Mouse (Mus musculus) spleen, postnatal 4 days (tissue): ENCODE data around the gene Fgfr2.

Source experiments
- DNase-seq, 2 experiments: peaks; one replicate each; pipeline ENCODE4 v3.0.0; 2022; ENCODE audit warnings: low spot score in 2 of 2

Fgfr2 gene

DNA sequence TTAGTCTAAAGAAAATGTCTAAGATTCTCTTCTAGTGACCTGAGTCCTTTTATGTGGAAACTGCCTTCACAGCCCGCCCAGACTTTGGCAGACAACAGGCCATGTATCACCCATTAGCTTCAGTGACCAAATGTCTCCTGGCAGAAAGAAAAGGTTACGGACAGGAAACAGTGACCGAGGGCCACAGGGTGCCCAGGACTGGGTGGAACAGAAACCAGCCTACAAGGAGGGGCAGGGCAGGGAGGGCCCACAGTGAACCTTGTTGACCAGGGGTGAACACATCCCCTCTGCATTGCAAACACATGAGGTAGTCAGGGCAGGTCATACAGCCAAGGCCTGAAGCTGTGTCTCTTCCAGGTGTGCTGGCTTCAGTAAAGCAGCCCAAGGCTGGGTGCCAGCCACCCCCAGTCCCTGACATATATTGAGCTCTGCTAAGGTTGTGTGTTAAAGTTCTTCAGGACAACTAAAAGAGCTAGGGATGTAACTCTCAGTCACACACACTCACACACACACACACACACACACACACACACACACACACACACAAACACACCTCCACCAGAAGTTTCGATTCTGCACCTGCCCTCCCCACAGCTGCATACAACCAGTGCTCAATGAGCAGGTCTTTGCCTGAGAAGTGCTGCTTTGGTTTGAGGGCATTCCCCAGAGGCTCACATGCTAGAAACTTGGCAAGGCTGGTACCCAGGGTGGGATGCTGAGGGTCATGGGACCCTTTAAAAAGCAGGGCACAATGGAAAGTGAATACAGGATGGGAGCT lies 855.2 kb downstream of the Fgfr2 start:
- DNase-seq, result no peak

DNA sequence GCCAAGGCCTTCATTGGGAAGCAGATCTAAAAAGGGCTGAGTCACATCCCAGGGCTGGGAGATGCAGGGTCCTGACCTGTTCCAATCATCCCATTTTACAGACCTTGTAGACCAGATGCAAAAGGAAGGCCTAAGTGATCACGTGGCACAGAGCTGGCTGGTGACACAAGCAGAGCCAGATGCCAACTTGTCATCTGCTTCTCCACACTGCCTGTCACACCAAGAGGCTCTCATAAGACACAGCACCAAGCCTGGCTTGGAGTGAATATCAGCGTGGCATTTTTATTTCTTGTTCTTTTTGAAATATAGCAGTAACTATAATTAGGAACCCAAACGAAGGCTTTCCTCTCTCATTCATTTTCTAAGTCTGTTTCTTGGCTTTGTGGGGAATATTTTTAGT lies 858.4 kb downstream of the Fgfr2 start:
- no peak for DNase-seq

DNA sequence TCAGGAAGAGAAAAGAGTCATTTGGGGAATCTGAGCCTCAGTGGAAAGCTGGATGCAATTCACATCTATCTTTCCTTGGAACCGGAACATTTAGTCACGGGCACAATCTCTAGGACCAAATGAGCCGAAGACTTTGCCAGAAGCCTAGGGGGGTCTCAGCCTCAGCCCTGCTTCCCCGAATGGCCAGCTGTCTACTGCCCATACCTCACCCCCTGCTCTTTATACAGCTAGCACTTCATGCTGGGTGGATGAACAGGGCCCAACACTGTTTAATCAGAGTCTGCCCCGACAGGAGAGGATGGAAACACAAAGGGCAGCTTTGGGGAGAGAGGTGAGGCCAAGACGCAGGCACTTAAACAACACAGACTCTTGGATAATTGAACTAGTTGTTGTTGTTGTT lies 860.0 kb downstream of the Fgfr2 start:
- DNase-seq, result no peak

DNA sequence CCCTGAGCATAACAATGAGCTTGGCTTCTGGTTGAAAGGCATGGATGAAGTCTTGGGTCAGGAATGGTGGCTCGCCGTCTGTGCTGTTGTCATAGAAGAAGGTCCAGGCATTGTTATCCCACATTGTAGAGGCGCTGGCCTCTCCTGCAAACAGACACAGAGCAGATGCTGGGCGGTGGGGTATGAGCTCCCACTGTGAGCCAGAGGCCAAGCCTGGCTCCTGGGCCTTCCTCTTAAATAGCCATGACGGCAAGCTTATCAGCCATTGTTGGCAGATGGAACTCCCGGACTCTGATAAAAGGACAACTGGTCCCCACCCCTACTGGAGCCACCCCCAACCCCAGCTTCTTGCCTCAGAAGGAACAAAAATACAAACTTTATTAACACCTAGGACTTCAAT lies 860.5 kb downstream of the Fgfr2 start:
- DNase-seq, result no peak

DNA sequence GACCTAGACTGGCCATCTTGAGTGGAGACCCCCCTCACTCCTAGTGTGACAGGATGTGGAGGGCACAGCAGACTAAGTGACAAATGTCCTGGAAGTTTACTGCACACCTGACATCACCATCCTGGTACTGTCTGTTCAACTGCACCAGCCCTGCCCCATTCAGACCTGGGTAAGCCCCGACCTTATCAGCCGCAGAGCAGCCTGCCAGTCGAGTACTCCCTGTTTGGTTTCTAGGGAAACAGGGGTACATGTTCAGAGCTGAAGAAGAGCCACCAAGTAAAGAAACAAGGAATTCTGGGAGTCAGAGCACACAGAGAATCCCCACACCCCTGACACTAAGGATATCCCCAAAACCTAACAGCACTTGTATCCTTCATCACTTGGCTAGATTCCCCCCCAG lies 861.3 kb downstream of the Fgfr2 start:
- no peak for DNase-seq

DNA sequence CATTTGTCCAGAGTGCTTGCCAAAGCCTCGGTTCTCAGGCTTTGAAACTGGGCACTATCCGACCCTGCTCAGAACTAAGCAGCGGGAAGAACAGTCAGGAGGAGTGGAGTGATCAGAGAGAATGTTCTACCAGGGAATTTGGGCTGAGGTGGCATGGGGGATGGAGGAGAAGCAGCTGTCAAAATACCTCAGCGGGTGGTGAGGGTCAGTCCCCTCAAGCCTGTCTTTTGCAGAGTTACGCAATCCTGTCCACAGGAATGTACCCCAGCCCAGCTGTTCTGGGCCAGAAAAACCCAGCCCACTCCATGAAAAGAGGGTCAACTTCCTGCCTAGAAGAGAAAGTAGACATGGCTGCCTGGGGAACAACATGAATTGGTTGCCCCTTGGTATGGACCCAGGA lies 862.5 kb downstream of the Fgfr2 start:
- no peak for DNase-seq

DNA sequence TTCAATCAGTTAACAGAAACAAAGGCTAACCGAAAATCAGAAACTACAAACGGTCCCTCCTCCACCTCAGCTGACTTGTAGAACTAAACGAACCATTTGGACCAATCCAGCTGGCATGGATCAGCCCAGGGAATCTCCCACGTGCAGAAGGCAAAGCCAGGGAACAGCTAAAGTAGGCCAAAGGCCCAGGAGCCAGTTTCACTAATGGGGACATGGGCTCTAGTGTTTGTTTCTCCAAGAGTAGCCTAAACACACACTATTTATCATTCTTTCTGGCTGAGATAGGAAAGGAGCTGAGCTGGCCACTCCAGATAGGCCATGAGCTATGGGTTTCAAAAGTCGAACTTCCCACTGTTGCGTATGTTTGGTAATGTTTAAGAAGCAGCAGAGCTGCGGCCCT lies 864.3 kb downstream of the Fgfr2 start:
- no peak for DNase-seq

DNA sequence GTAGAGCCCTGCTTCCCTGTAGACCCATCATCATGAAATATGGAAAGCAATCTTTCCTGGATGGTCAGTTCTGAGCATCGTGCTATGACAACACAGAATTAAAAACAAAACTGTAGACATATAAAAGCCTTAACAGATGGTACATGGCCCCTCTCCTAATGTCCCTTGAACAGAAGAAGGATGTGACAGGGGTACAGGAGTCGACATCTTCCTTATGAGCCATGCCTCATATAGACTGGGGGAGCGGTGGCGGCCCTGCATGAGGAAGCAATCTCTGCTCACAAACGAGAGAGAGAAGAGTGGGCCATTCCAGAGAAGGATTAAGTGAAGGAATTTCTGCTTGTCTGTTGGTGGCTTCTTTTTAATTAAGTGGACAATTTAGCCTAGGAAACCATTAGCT lies 864.9 kb downstream of the Fgfr2 start:
- no peak for DNase-seq

DNA sequence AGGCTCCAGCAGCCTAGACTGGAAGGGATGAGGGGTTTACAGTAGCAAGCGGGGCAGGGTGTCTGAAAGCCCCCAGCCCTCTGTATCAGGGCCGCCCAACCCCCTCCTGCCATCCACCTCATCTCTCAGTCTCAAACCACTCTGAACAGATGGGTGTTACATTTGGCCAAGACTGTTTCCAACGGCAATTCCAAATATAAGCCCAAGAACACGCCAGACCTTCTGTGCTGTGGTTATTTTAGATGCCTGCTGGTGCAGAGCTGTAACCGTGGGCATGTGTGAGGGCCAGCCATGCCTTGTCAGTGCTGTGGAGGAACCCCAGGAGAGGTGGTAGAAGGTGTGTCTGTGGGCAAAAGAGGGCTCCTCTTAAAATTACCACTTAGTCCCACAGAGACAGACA lies 869.6 kb downstream of the Fgfr2 start:
- no peak for DNase-seq

DNA sequence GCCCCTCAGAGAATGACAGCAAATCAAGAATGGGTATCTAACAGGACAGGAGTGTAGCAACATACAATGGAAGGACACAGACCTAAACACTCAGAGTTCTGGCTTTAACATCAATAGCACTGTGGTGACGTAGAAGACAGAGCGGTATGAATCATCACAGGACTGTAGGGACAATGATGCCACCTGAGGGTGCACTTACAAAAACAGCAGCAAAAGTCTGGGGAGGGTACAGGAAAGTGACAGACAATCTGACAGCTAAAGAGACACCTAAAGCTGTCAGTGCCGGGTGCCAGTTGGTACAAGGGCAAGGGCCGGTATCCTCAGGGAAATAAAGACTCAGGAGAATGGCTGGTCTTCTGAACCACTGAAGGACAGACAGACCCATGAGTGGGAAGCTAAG lies 870.1 kb downstream of the Fgfr2 start:
- no peak for DNase-seq

DNA sequence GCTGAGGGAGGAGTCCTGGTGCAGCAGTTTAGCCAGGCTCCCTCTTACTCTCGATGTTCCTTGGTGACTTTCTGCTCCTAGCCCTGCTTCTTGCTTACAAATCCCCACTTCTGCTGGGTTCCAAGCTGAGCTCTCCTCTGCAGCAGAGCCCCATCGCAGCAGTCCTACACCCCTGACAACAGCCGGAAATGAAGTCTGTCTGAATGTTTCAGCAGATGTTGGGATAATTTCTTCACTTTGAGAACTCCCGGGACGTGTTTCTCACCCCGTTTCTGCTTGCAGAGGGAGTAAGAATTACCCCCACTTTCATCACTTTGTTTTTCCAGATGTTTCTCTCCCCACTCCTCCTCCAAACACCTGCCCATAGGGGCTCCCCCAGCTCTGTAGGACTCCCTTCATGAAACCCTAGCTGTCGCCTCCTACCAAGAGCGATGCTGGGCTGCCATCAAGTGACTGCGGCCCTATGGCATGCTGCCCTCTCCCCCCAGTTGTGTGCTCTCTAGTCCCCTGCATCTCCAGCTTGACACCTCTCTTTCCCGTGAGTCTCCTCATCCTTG lies 873.5 kb downstream of the Fgfr2 start:
- no peak for DNase-seq

DNA sequence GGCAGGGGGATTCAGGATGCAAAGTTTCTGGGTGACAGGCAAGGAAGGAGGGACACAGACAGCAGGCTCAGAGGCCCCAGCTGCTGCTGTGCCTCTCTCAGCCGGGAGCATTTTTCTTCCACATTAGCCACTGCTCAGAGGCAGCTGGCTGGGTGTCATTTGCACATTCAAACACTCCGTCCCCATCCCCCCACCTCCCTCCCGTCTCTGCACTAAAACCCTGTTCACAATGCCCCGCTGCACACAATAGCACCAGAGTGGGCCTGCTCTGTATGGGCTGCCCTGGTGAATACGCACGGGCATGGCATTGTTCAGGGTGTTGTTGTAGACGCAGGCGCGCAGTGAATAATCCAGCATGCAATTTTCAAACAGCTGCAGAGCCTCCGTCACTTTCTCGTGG lies 875.6 kb downstream of the Fgfr2 start:
- DNase-seq, result no peak

DNA sequence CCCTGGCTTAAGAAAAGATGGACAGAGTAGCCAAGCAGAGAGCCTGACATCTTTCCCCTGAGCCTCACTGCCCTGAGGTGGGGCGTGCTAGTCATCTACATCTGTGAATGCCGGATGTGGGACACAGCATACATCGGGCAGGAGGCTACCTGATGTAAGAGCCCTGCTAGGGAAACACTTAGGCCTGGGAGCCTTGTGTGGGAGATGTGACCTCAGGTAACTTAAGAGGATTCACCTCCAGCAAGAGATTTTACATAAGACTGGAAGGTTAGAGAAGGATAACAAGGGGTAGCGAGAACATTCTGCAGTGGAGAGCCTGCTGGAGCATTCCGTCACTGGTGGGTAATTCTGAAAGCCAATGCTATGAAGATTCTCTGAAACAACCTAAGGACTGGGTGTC lies 876.1 kb downstream of the Fgfr2 start:
- DNase-seq, result no peak

DNA sequence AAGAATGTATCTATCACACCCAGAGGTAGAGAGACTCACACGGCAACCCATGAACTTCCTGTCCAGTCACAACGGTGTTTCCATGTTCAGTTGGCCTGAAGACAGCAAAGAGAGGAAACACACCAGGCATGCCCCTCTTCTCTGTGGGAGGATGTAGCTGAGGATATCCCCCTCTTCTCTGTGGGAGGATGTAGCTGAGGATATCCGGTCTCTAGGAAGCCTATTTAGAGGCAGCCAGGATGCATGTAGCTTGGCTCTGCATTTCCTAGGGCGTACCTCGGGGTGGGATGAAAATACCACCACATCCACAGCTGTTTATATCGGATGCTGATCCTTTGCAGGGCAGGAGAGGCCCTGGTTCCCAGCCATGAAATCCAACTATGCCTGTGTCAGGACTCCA lies 877.4 kb downstream of the Fgfr2 start:
- no peak for DNase-seq

DNA sequence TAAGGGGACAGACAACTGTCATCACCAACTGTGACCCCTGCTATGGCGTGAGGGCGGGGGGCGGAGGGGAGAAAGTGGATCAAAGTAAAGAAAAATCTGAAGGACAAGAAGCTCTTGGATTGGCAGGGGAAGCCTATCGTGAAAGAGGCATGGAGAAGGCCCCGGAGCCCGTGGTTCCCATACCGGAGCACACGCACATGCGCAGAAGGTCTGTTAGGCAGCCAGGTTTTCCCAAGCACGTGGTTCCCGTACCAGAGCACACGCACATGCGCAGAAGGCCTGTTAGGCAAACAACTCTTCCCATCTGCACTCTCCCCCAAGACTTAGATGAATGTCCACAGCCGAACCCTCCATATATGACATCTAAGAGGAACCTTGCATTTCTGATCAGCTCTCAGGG lies 878.5 kb downstream of the Fgfr2 start:
- no peak for DNase-seq

DNA sequence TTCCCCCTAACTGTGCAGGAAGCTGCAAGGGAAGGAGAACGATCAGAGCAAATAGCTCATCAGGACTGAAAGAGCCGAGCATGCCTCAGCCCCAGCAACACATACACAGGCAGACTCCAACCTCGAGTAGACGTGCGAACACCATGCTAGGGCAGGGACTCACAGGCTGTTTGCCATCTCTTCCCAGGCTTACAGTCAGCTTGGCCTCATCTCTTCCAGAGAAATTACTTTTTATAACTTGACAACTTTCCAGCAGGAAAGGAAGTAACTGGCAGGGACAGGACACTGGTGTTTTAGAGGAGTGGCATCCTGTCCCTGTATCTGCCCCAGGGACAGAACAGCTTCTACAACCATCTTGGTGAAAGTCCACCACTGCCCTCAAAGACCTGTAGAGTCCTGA lies 879.9 kb downstream of the Fgfr2 start:
- DNase-seq, result no peak

DNA sequence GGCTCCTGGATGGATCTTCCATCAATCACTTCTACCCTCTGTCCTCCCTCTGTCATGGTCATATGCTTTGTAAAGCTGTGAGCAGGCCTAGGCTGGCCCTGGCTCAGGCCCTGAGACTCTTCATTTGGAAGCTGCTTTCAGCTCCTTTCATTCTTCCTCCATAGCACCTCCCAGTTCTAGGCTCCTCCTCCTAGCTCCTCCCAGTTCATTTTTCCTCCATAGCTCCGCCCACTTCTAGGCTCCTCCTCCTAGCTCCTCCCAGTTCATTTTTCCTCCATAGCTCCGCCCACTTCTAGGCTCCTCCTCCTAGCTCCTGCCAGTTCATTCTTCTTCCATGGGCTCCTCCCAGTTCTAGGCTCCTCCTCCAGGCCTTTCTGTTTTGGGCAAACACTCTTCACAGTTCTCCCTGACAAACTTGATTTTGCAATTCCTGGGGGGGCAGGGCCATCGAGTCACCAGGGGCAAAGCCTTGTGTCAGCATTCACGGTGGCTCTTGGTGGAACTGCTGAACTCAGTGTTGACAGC lies 880.5 kb downstream of the Fgfr2 start:
- DNase-seq, result peak in 1 of 2 experiments; percentile 42

DNA sequence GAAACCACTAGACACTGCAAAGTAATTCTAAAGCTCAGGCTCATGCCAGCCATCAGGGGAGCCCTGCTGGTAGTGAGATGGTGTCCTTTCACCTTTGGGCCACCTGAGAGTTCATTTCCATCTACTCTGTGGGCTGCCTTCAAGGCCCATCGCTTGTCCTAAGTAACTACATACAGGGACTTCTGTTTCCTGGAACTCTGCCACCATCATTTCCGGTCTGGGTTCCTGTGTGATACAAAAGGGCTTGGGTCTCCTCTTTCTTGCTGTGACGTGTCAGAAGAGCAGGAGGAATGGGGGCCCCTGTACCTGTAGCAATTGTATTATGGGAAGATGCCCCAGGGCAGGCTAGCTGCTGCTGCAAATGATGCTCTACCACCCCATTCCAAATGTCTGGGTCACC lies 884.2 kb downstream of the Fgfr2 start:
- no peak for DNase-seq

DNA sequence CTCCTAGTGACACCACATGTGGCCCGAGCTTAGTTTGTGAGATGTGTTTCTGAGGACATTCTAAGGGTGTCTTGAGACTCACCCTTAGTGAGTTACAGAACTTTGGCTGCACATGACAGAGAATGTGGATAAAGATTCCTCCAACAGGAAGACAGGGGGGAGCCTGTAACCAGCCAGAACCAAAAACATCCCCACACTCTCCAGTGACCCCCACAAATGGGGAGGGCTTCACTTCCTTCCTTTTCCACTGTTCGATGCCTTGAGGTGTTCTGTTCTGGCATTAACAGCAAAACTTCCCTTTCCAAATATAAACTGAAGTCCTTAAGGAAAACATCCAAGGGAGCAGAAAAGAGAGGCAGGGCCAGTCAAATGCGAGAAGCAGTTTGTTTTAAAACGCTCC lies 886.0 kb downstream of the Fgfr2 start:
- DNase-seq, result no peak

DNA sequence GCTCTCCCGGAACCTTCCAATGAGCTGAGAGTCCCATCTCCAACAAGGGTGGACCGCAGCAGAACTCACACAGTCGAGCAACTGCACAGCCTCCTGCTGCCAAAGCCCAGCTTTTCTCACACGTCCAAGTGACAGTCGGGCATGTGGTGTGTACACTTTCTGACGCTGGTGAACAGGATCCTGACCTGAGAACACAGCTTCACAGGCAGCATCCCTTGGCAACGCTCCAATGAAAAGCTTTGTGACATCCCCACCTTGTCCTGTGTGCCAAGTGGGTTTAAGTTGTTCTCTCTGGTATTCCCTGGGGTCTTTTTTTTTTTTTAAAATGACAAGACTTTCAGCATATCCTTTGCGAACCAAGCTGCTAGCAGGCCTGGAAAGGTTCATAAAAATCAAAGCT lies 886.4 kb downstream of the Fgfr2 start:
- no peak for DNase-seq

DNA sequence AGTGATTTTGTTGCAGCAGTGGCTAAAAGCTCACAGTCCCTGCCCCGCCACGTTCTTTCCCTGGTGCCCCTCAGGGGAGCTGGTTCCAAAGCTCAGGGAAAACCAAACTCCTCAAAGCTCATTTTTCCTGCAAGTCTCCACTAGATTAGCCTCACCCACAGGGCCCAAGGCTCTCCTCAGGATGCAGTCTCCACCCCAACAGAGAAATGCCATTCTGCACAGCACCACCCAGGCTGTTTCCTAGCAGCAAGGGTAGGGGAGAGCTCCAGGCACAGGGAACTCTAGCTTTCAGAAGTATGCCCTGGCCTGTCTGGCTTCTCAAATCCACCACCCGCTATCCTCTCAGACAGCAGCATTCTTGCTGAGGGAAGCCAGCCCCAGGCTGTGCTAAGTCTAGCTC lies 888.9 kb downstream of the Fgfr2 start:
- DNase-seq, result no peak

DNA sequence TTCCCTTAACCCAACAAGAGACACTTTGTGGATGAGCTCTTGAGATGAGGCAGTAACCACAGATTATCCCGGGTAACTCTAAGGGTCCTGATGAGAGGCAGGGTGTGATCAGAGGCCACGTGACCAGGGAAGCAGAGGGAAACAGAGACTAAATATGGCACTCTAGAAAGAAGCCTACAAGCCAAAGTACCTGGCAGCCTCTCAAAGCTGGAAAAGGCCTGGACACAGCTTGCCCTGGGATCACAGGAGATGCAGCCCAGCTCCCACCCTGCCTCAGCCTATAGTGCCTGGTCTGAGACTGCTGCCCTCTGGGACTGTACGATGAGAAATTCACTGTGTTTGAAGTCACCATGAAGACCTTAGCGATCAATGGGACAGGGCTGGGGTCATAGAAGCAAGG lies 889.4 kb downstream of the Fgfr2 start:
- no peak for DNase-seq

DNA sequence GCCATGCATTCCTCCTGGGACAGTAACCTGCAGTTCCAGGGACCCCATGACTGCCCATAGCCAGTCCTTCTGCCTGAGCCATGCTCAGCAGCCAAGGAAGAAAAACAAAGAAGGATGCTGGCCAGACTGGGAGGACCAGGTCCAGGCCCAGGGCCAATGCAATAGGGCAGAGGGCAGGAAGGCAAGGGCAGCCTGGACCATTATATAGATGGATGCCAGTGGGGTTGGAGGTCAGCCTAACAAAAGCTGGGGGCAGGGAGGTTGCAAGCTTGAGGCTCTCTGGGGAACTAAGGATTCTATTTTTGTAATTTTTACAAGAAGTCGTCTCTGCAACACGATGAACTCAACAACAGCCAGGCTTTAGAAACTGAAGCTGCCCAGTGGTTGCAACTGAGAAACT lies 890.2 kb downstream of the Fgfr2 start:
- no peak for DNase-seq

DNA sequence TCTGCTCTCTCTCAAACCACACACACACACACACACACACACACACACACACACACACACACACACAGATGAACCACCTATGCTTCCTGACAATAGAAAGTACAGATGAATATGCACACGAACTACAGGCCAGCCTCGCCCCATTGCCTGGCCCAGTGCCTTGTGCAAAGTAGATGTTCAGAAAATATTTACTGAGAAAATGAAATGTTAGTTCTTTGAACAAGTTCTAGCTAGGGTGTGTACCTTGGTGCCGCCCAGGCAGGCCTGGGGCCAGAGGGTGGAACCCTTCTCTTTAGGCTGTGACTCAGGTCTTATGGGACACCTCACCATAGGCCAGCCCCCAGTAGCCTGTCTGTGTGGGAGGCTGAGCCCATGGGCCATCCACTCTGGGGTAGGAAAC lies 891.7 kb downstream of the Fgfr2 start:
- no peak for DNase-seq
